Mouse (Mus musculus) brown adipose tissue, adult 24 weeks (tissue): ENCODE results near the gene Gm28047. TPM values are rescaled to one million over a fixed set of nuclear protein-coding genes. Genes with fewer than 3 reads are reported as not detected.

Source experiments
- H3K27ac ChIP-seq: fragments of 200-500 bp; replicated peaks from 2 replicates; pipeline ENCODE4 v1.5.1; 2012; ENCODE audit warnings: low read depth, mild to moderate bottlenecking, low read length
- H3K4me1 ChIP-seq: fragments of 200-500 bp; 2 replicates; pipeline ENCODE4 v1.6.1; 2012; ENCODE audit warnings: low read length, mixed read lengths; ENCODE audit not compliant: control insufficient read depth, insufficient read depth, insufficient read length
- H3K4me3 ChIP-seq: fragments of 200-500 bp; 2 replicates; pipeline ENCODE4 v1.5.1; 2012; ENCODE audit warnings: low read depth, mild to moderate bottlenecking, low read length, moderate library complexity; ENCODE audit not compliant: insufficient read depth
- polyA plus RNA-seq: library from polyadenylated mRNA; stranded (reverse); fragments of >200 nt; gene quantifications from 2 replicates; pipeline ENCODE4 v1.2.4, GENCODE M21; 2012; ENCODE audit not compliant: missing spikeins, insufficient read depth, insufficient read length

Gm28047 gene
- polyA plus RNA-seq, 1 experiment = 0.75 TPM

DNA sequence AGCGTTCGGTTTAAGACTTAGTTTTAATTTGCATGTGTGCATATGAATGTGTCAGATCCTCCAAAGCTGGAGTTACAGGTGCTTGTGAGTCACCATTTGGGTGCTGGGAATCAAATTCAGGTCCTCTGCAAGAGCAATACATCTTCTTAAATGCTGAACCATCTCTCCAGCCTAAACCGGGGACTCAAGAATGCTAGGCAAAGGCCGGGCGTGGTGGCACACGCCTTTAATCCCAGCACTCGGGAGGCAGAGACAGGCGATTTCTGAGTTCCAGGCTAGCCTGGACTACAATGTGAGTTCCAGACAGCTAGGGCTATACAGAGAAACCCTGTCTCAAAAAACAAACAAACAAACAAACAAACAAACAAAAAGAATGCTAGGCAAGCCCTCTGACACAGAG lies 35.0 kb downstream of the Gm28047 start:
- Histone ChIP-seq H3K4me1 (peaks cover 3% of the 10 kb centered on the region), H3K4me3 (no peak overlapping the region), H3K27ac (no peak overlapping the region)

DNA sequence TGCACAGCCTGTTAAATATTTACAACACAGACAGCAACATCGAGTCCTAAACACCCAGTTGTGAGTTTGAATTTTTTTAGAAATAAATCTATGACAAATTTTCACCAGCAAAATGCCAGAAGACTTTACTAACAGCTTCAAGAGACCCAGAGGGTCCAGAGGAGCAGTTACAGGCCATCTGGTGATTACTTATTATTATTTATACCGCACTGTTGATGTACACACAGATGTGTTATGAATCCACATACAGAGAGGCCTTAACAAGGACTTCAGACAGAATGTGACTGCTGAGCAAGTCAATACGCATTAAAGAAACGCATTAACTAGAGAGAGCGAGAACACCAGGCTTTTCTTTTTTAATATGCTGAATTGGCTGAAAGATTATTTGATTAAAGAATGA lies 39.4 kb downstream of the Gm28047 start:
- H3K4me1 ChIP-seq = no peaks in the 10 kb centered on the region
- H3K27ac ChIP-seq = no peak overlapping the region
- H3K4me3 ChIP-seq = no peak overlapping the region

DNA sequence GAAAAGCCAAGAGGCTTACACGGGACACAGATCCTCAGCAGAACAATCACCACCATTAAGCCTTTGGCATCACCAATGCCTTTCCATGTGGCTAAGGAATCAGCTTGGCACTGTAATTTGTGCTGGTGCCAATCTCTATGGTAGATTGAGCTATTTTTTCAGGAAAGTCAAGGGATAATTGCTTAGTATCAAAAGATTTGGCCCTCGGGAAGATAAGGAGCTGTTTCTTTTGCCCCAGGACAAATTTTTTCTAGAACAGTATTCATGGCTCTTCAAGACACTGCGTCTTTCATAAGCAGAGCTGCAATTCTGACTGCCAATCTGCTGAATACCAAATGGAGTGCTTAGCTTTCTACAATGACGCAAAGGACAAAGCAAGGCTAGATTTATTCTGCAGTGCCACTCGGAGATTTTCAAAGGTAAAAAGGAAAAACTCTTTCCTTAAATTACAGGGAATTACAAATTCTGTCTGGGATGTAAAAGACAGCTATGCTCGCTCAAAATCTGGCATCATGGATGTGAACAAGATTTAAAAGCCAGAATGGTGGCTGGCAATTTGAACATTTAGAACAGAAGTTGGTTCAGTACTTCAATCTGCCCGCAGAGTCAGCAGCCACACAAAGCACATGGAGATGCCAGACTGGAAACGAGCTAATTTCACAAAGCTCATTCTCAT lies 41.0 kb downstream of the Gm28047 start:
- Histone ChIP-seq H3K4me1 (no peaks in the 10 kb centered on the region), H3K4me3 (no peak overlapping the region), H3K27ac (no peak overlapping the region)

DNA sequence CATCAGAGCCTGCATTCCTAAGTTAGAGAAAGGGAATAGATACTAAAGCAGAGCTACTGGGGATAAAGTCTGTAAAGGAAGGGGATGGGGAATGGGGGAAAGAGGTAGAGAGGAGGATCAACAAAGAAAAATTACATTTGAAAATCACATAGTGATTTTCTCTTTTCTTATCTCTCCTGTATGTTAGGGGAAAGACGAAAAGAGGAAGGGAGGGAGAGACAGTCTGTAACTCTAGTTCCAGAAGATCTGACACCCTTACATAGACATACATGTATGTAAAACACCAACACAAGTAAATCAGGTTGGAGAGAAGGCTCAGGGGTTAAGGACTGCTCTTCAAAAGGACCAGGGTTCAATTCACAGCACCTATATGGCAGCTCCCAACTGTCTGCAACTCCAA lies 43.7 kb downstream of the Gm28047 start:
- Histone ChIP-seq H3K27ac (no peak overlapping the region), H3K4me3 (no peak overlapping the region), H3K4me1 (no peaks in the 10 kb centered on the region)

DNA sequence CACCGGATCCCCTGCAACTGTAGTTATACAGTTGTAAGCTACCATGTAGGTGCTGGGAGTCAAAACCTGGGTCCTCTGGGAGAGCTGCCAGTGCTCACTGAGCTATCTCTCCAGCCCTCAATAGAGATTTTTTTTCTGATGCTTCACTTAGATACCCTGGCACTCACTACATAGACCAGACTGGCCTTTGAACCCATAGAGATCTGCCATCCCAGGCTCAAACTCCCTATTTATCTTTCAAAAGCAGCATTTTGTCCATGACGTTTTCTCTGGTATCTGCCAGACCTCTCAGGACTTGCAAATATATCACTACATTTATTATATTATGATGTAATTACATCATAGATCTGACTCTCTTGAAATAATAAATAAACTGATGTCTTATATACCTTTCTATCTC lies 46.5 kb downstream of the Gm28047 start:
- Histone ChIP-seq H3K4me1 (no peaks in the 10 kb centered on the region), H3K27ac (no peak overlapping the region), H3K4me3 (no peak overlapping the region)

DNA sequence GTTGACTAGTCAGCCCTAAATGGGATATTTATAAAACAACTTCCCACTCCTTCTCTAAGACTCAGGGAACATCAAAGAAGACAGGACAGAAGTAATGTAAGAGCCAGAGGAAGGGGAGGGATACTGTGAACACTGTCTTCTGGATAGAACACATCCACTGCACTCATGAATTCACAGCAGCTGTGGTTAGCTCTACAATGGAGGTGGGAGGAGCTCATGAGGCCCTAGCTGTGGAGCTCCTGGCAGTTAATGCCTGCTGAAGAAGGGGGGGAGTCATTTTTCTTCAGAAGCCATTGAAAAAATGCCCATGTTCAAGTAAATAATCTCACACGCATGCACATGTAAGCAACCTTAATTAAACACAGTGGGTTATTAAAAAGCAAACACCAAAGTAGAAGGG lies 47.9 kb downstream of the Gm28047 start:
- H3K27ac ChIP-seq = no peak overlapping the region
- H3K4me1 ChIP-seq = no peaks in the 10 kb centered on the region

DNA sequence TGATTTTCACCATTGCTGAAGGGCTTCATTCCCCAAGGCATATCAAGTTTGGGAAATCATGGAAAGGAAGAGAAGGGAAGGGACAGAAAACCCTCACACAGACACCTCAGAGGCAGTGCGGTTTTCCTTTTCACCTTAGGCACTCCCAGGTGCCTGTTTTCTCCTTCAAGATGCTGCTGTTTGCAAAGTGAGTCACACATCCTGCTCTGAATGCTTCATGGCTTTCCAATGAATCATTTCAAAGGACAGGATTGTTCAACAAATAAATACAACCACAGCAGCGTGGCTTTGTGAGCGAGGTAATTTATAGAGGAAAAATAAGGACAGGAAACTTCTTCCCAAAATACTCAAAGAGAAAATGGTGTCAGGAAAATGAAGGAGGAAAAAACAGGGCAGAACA lies 52.8 kb downstream of the Gm28047 start:
- Histone ChIP-seq H3K27ac (no peak overlapping the region), H3K4me3 (no peak overlapping the region), H3K4me1 (no peaks in the 10 kb centered on the region)

More for the DNA sequence above, 47.9 kb downstream of the Gm28047 start:
- H3K4me3 ChIP-seq = no peak overlapping the region

DNA sequence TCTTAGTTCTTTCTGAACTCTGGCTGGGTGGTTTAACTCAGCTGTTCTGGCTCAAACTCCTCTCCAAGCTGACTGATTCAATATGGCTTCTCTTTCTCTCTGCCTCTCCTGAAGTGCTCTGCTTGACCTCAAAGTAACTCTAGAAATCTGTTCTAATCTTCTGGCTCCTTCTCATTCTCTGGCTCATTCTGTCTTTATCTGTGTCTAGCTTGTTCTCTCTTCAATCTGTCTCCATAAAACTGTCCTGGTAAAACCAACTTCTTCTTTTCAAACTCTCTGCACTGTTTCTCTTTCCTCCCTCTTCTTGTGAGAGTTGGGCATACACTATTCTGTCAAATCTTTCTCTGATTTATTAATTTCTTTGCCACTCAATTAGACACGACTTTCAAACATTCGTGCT lies 57.0 kb downstream of the Gm28047 start:
- H3K4me3 ChIP-seq = no peak overlapping the region
- no peak overlapping the region for H3K27ac ChIP-seq
- no peaks in the 10 kb centered on the region for H3K4me1 ChIP-seq

DNA sequence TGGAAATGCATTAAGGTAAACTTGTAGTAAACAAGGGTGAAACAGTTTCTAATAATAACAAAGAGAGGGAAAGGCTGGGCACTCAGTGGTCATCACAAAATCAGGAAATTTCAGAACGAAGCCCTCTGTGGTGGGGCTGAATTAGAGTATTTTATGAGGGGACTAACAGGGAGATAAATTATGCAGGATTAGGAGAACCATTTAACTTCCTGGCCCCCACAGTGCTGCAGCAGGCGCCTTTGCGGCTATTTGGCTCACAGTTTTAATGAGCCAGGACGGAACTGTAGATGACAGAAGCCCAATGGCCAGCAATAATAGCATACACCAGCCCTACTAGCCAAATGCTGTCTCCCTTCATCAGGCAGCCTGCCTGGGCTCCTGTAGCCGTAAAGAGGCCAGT lies 61.2 kb downstream of the Gm28047 start:
- Histone ChIP-seq H3K4me1 (no peaks in the 10 kb centered on the region), H3K4me3 (no peak overlapping the region), H3K27ac (no peak overlapping the region)

DNA sequence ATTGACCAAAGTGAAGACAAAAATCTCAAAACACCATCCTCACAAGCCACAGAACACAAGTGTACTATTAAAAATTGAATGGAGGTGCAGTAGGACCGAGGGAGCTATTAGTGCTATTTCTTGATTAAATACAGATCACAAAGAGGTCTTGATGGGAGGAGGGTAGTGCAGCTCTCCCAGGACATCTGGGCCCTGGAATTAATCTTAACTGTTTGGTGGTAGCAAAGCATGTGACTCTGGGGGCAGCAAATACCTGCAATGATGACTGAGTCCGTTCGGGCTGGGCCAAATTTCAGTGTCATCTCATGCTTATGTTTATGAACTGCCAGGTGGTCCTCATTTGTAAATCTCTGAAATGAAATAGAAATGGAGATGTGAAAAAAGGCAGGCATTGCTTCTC lies 61.8 kb downstream of the Gm28047 start:
- Histone ChIP-seq H3K4me1 (no peaks in the 10 kb centered on the region), H3K27ac (no peak overlapping the region), H3K4me3 (no peak overlapping the region)

DNA sequence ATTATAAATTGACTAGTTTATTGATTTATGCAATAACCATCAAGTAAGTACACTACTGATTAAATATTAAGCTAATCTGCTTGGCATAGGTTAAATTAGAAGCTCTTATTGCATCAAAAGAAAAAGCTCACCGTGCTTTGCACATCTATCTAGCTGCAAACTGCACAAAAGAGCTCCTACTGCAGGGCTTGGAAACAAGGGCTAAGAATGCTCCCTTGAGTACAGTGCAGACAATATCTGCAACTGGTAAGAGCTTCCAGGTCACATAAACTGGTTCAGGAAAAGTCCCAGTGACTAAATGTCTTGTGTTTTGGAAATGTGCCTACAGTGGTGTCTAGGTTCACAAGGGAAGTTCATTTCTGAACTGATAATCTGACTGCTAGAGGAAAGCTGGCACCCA lies 62.4 kb downstream of the Gm28047 start:
- H3K27ac ChIP-seq = no peak overlapping the region
- no peak overlapping the region for H3K4me3 ChIP-seq
- H3K4me1 ChIP-seq = no peaks in the 10 kb centered on the region

DNA sequence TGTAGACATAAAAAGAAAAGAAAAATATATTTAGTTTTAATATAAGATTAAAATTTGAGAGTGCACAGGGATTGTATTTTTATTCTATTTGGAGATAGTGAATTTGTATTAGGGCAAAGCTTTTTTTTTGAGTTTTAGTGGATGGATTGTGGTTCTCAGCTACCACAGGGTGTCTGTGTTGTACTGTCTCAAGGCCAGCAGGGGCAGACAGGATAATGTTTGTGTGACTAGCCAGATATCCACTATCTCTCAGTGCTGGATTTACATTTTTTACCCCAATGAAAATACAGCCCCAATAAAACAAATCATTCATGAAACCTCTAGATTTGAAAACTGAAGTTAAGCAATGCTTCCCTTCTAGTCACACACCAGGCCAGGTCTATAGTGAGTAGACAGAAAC lies 67.3 kb downstream of the Gm28047 start:
- Histone ChIP-seq H3K4me3 (no peak overlapping the region), H3K4me1 (no peaks in the 10 kb centered on the region), H3K27ac (no peak overlapping the region)

DNA sequence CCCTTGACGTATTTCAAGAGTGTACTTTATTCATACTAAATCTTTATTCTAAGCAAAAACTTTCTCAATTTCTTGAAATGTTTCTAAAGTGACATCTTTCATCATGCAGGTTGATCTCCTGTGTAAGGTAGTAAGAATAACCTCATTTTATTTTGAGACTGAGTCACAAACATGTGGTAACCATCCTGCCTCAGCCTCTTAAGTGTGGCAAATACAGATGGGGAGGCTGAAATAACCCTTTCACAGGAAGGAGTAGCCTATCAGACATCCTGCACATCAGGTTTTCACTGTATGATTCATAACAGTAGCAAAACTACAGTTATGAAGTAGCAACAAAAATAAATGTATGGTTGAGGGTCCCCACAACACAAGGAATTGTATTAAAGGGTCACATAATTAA lies 69.3 kb downstream of the Gm28047 start:
- Histone ChIP-seq H3K4me1 (no peaks in the 10 kb centered on the region), H3K27ac (no peak overlapping the region), H3K4me3 (no peak overlapping the region)

DNA sequence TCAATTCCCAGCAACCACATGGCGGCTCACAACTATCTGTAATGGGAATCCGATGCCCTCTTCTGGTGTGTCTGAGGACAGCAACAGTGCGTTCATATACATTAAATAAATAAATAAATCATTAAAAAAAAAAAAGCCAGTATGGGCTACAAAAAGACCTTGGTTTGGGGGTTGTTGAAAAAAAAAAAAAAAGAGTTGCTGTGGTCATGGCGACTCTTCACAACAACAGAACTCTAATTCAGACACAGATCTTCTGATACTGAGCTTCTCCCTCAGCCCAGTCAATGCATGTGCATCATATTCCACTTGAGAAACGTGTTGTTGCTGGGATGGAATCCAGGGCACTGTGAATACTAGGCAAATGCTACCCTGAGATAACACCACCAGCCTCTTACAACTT lies 72.3 kb downstream of the Gm28047 start:
- no peak overlapping the region for H3K4me3 ChIP-seq
- no peak overlapping the region for H3K27ac ChIP-seq
- H3K4me1 ChIP-seq = no peaks in the 10 kb centered on the region

DNA sequence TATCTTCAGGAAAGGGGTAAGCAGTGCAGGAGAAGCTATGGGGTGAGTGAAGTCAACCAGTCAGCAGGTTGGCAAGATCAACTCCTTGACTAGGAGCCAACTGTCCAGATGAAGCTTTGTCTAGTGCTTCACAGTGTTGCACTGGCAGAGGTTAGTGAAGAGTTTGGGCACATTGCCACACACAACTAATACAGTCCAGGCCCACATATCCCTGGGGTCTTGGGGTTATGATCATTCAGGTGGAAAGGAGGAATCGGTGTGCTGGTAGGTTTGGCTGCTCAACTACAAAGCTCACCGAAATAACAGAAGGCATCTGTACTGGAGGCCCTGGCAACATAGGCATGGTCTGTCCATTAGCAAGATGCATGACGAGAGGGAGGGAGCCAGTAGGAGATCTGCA lies 77.4 kb downstream of the Gm28047 start:
- no peaks in the 10 kb centered on the region for H3K4me1 ChIP-seq
- H3K4me3 ChIP-seq = no peak overlapping the region
- no peak overlapping the region for H3K27ac ChIP-seq

DNA sequence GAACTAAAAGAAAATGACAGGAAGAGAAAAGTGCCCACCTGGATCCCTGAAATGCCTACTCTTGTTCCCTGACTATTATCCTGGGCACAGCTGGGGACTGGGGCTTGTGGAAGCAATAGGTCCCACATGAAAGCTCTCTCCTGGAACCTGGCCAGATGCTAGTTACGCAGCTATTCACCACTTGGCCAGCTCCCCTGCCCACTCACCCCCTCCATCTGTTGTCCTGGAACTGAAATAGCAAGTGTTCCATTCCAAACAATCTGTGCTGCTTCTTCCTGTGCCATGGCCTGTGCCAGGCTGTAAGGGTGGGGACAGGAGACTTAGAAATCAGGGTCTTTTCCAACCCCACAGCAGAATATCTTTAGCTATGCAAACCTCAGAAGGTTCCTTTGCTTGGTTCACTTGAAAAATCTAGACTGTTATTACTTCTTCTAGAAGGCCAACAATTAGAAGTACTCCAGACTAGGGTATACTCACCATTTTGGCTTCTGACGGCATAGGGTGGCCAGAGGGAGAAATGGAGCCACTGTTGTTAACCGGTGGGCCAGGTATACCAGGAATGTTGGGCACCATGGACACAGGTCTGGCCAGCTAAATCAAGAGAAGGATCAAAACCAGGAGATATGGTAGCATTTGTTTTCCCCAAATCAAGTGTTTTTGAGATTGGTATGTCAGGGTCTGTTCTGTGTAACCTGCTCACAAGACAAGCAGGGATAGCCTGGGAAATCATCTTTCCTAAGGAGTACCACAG lies 78.0 kb downstream of the Gm28047 start:
- Histone ChIP-seq H3K27ac (no peak overlapping the region), H3K4me1 (no peaks in the 10 kb centered on the region), H3K4me3 (no peak overlapping the region)
